Mouse (Mus musculus) G1E (cell line): ENCODE data around the gene Ap2m1. TPM values are rescaled to one million over a fixed set of nuclear protein-coding genes. Genes with fewer than 3 reads are reported as not detected.

ENCODE experiments used
- ATAC-seq: 2 replicates; pipeline ENCODE4 v1.8.0; 2016; ENCODE audit warnings: mild to moderate bottlenecking; ENCODE audit not compliant: insufficient number of reproducible peaks, poor library complexity, low FRiP score, severe bottlenecking; ENCODE audit errors: extremely low read depth
- DNase-seq: peaks from one replicate; pipeline ENCODE4 v3.0.0; 2012; ENCODE audit warnings: low spot score
- H3K27me3 ChIP-seq: 2 replicates; pipeline ENCODE4 v1.6.1; 2012; ENCODE audit warnings: mild to moderate bottlenecking, low read length, inconsistent platforms; ENCODE audit not compliant: insufficient read depth
- H3K36me3 ChIP-seq: replicated peaks from 2 replicates; pipeline ENCODE3; 2012; ENCODE audit warnings: mild to moderate bottlenecking, inconsistent platforms
- H3K4me1 ChIP-seq: 2 replicates; pipeline ENCODE4 v1.6.1; 2012; ENCODE audit warnings: low read depth, low read length, inconsistent platforms, mixed read lengths; ENCODE audit not compliant: insufficient read depth
- H3K4me3 ChIP-seq: 2 replicates; pipeline ENCODE4 v1.5.1; 2012; ENCODE audit warnings: low read depth, mild to moderate bottlenecking, inconsistent platforms, low read length, moderate library complexity, mixed read lengths
- H3K9me3 ChIP-seq: replicated peaks from 2 replicates; pipeline ENCODE4 v1.6.1; 2012; ENCODE audit warnings: inconsistent platforms
- CTCF ChIP-seq: IDR thresholded peaks from 2 replicates; pipeline ENCODE4 v1.5.1; 2012; ENCODE audit warnings: low read depth, low read length, inconsistent platforms, mixed read lengths
- GATA1 ChIP-seq: IDR thresholded peaks from 2 replicates; pipeline ENCODE4 v1.6.1; 2012; ENCODE audit warnings: borderline replicate concordance, low read length, inconsistent platforms, mixed read lengths
- GATA2 ChIP-seq: IDR thresholded peaks from 2 replicates; pipeline ENCODE4 v1.6.1; 2012; ENCODE audit warnings: low read depth, low read length, inconsistent platforms, borderline replicate concordance
- POLR2AphosphoS5 ChIP-seq: IDR thresholded peaks from 2 replicates; pipeline ENCODE4 v1.6.1; 2012; ENCODE audit warnings: low read depth, low read length, inconsistent platforms; ENCODE audit not compliant: insufficient replicate concordance
- TAL1 ChIP-seq: conservative IDR thresholded peaks from 2 replicates; pipeline ENCODE4 v1.6.1; 2012; ENCODE audit warnings: low read depth, low read length, inconsistent platforms, mixed read lengths
- polyA plus RNA-seq: library from polyadenylated mRNA; stranded (reverse); fragments of >175 nt; gene quantifications from 2 replicates; pipeline ENCODE4 v1.2.3, GENCODE M21; 2012
- total RNA-seq, 2 experiments: library from RNA; stranded (forward) in 1 of 2; stranded (reverse) in 1 of 2; fragments of 200-1000 nt in 1 of 2; fragments of >200 nt in 1 of 2; fragmentation: Nextera tagmentation in 1 of 2; gene quantifications; 2 replicates each; pipeline ENCODE4 v1.2.3; 2014 to 2017

The Ap2m1 gene
- total and polyA plus RNA-seq, 3 experiments, result 73.4 to 342 (median 186) TPM

- DNase-seq, result peak; percentile 38
Observed at GRCm38 (mm10) chr16:20509349-20509748, 25.9 kb upstream of the Ap2m1 start.

GRCm38 (mm10) chr16:20511277-20511847, 23.9 kb upstream of the Ap2m1 start:
- DNase-seq (no peak), ATAC-seq (no peak)
- H3K4me1 ChIP-seq, result peaks cover 37% of the 10 kb centered on the region
- H3K4me3 ChIP-seq, result no peak overlapping the region
- peaks cover 57% of the 10 kb centered on the region for H3K36me3 ChIP-seq
- no peak for TF ChIP-seq GATA1
- no peak for TF ChIP-seq CTCF
- TF ChIP-seq TAL1, result no peak
- no peak for TF ChIP-seq POLR2AphosphoS5
- TF ChIP-seq GATA2, result no peak
- no peaks in the 10 kb centered on the region for H3K9me3 ChIP-seq
- no peaks in the 10 kb centered on the region for H3K27me3 ChIP-seq

More at GRCm38 (mm10) chr16:20509349-20509748, 25.9 kb upstream of the Ap2m1 start:
- Histone ChIP-seq H3K4me3 (no peak overlapping the region), H3K27me3 (no peaks in the 10 kb centered on the region), H3K36me3 (peaks cover 77% of the 10 kb centered on the region), H3K9me3 (no peaks in the 10 kb centered on the region), H3K4me1 (peaks cover 41% of the 10 kb centered on the region)
- ATAC-seq, result no peak
- TF ChIP-seq GATA2 (no peak), GATA1 (no peak), TAL1 (no peak), CTCF (no peak), POLR2AphosphoS5 (no peak)

- no peak for ATAC-seq
- peaks cover 37% of the 10 kb centered on the region for H3K36me3 ChIP-seq
- peak overlapping the region; percentile 97; the same call in 1 of the 2 replicates for H3K4me3 ChIP-seq
- DNase-seq, result no peak
- no peaks in the 10 kb centered on the region for H3K27me3 ChIP-seq
- no peaks in the 10 kb centered on the region for H3K9me3 ChIP-seq
- H3K4me1 ChIP-seq, result peaks cover 44% of the 10 kb centered on the region
- no peak for TF ChIP-seq CTCF
- TF ChIP-seq POLR2AphosphoS5, result no peak
- no peak for TF ChIP-seq TAL1
- TF ChIP-seq GATA2, result no peak
- TF ChIP-seq GATA1, result no peak
Observed at GRCm38 (mm10) chr16:20516032-20516431, 19.2 kb upstream of the Ap2m1 start.

GRCm38 (mm10) chr16:20516726-20517201, 18.5 kb upstream of the Ap2m1 start, which contains the start of gene Dvl3:
TSS of gene Dvl3 (plus strand) at chr16:20516982.
- ATAC-seq (peak; percentile 73), DNase-seq (peak; percentile 97)
- peak within 1 kb of the TSS; percentile 97 for H3K4me3 ChIP-seq
- no peaks in the 10 kb centered on the region for H3K9me3 ChIP-seq
- no peaks in the 10 kb centered on the region for H3K27me3 ChIP-seq
- TF ChIP-seq GATA1 (no peak), TAL1 (no peak), CTCF (no peak), POLR2AphosphoS5 (no peak), GATA2 (no peak)
- H3K4me1 ChIP-seq, result peaks cover 40% of the 10 kb centered on the region
- H3K36me3 ChIP-seq, result peaks cover 37% of the 10 kb centered on the region

GRCm38 (mm10) chr16:20517216-20517615, 18.1 kb upstream of the Ap2m1 start:
- Histone ChIP-seq H3K36me3 (peaks cover 39% of the 10 kb centered on the region), H3K4me3 (peak overlapping the region; percentile 97), H3K9me3 (no peaks in the 10 kb centered on the region), H3K27me3 (no peaks in the 10 kb centered on the region), H3K4me1 (peaks cover 40% of the 10 kb centered on the region)
- no peak for TF ChIP-seq GATA1
- TF ChIP-seq GATA2, result no peak
- no peak for TF ChIP-seq TAL1
- TF ChIP-seq CTCF, result no peak
- no peak for TF ChIP-seq POLR2AphosphoS5
- DNase-seq (peak; percentile 46), ATAC-seq (no peak)

- peak; percentile 22 for DNase-seq
- Histone ChIP-seq H3K4me3 (peak overlapping the region; percentile 97), H3K27me3 (no peaks in the 10 kb centered on the region), H3K36me3 (peaks cover 41% of the 10 kb centered on the region), H3K9me3 (no peaks in the 10 kb centered on the region), H3K4me1 (peaks cover 40% of the 10 kb centered on the region)
- TF ChIP-seq GATA2 (no peak), TAL1 (no peak), POLR2AphosphoS5 (no peak), CTCF (no peak), GATA1 (no peak)
- no peak for ATAC-seq
Observed at GRCm38 (mm10) chr16:20517701-20518374, 17.4 kb upstream of the Ap2m1 start.
